Mouse (Mus musculus) kidney, adult 9 months (tissue): ENCODE measurements around the gene 2810021J22Rik.
A peak's percentile ranks its signal among the peaks of the same experiment; 100 is the strongest.

Experiments
- DNase-seq: peaks from one replicate; pipeline ENCODE4 v3.0.0; 2022

Gene 2810021J22Rik

GRCm38 (mm10) chr11:58916879-58917744 is 50.1 kb downstream of the 2810021J22Rik start:
- DNase-seq, result peak; percentile 48

GRCm38 (mm10) chr11:58917745-58918366 is 50.8 kb downstream of the 2810021J22Rik start, which contains the start of gene Btnl10:
Gene Btnl10, plus strand, starts transcription at chr11:58917908.
- no peak for DNase-seq

- DNase-seq, result no peak
Observed at GRCm38 (mm10) chr11:58918759-58919158, 51.7 kb downstream of the 2810021J22Rik start.

GRCm38 (mm10) chr11:58922420-58922819 is 55.4 kb downstream of the 2810021J22Rik start:
- DNase-seq, result no peak

GRCm38 (mm10) chr11:58926651-58927050 is 59.6 kb downstream of the 2810021J22Rik start:
- DNase-seq, result peak; percentile 81

- no peak for DNase-seq
Observed at GRCm38 (mm10) chr11:58927053-58927452, 60.0 kb downstream of the 2810021J22Rik start.

- peak; percentile 71 for DNase-seq
Observed at GRCm38 (mm10) chr11:58927790-58928651, 61.0 kb downstream of the 2810021J22Rik start.

GRCm38 (mm10) chr11:58929055-58929454 is 62.0 kb downstream of the 2810021J22Rik start:
- DNase-seq, result no peak

- peak; percentile 67 for DNase-seq
Observed at GRCm38 (mm10) chr11:58929641-58930040, 62.6 kb downstream of the 2810021J22Rik start.

GRCm38 (mm10) chr11:58930254-58930653 is 63.2 kb downstream of the 2810021J22Rik start:
- DNase-seq, result no peak

- no peak for DNase-seq
Observed at GRCm38 (mm10) chr11:58931576-58931975, 64.6 kb downstream of the 2810021J22Rik start.
